Mouse (Mus musculus): ENCODE results near the gene Spag7.

Spag7 gene

DNA sequence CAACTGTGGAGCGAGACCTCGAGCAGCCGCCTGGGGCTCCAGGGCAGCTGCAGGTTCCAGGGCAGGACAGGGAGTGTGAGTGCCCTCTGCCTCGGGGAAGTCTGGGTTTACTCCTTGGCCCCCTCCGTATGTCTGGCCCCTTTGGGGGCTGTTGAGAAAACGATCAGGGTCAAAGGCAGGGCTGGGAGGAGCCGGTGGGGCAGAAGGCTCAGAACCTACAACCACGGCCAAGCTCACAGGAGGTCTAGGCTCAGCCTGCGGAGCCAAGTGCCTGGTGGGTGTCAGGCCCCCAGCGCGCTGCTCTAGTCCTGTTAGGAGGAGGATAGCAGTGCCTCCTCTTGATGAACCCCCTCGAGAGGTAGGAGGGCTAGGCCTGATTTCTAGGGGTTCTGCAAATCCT lies 12.0 kb upstream of the Spag7 start:
- no peak for DNase-seq (ENCODE audit: low read depth, low spot score)

DNA sequence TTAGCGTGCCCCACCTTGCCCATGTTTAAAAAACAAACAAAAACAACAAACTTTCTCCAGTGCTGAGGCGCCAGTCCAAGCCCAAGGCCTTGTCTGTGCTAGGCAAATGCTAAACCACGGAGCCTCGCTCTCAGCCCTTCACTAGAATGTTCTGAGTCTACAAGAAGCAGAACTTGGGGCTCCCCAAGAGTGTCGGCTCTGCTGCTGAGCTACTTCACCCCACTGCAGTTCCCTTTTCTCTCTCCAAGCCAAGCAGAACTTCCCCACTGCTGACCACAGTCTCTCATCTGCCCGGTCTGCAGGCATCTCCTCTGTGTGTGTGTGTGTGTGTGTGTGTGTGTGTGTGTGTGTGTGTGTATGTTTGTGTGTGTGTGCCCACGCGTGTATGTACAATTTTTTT lies 10.7 kb upstream of the Spag7 start:
- no peak for DNase-seq (ENCODE audit: low read depth, low spot score)

DNA sequence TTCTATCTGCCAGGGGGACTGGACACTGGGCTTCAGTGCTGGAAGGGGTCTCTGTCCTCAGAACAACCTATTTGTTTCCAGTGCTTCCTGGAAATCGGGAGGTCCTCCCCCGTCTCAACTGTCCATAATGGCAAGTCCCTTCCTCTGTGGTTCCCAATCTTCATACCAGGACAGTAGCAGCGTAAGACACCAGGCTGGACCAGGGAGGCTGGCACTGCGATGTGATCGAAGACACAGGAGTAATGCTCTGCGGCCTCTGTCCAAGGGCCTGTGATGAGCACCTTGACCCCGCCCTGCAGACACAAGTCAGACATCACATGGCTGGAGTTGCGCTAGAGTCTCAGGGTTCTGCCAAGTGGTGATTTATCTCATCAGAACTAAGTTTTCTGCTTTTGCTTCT lies 10.1 kb upstream of the Spag7 start:
- no peak for DNase-seq (ENCODE audit: low read depth, low spot score)

DNA sequence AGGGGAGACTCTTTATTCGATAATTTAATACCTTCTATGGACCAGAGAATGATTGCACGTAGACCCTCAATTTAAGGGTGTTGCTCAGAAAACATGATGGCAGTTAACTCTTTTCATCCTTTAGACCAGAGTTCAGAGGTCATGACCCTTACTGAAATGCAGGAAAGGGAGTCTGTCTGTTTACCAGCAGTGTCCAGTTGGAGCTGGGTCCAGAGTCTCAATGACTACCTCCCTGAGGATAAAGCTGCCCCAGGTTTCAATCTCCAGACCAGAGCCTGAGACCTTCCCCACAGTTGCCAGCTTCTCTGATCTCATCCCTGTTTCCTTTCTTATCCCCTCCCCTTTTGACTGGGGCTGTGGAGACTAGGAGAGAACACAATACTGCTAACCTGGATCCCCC lies 9.4 kb upstream of the Spag7 start:
- no peak for DNase-seq (ENCODE audit: low read depth, low spot score)

DNA sequence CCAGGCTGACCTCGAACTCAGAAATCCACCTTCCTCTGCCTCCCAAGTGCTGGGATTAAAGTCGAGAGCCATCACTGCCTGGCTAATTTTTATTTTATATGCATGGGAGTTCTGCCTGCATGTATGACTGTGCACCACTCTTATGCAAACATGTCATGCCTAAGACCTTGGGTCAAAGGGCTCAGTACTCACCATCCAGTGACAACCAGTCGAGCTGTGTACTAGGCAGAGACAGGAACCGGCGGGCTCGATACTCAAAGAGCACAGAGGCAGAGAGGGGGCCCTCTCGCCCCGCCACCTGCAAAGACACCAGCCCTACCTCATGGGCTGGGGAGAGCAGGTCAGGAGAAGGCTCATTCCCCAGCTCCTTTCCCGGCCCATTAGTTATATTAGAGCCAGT lies 8.9 kb upstream of the Spag7 start:
- no peak for DNase-seq (ENCODE audit: low read depth, low spot score)

DNA sequence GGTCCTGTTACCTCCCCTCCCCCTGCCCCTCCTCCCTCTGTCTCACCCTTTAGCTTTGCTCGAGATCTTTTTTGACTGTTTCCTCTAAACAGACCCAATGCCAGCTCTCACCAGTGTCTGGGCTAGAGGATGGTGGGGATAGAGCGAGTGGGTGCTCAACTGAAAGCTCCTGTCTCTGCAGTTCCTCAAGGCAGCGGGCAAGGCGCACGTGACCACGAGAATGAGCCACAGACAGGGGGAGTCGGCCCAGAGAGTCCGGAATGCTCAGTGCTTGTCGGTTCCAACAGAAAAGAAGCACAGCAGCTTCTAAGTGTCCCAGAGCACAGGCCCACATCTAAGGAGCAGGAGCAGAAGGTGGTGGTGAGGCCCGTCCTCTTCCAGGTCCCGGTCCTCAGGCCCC lies 5.3 kb upstream of the Spag7 start:
- no peak for DNase-seq (ENCODE audit: low read depth, low spot score)

DNA sequence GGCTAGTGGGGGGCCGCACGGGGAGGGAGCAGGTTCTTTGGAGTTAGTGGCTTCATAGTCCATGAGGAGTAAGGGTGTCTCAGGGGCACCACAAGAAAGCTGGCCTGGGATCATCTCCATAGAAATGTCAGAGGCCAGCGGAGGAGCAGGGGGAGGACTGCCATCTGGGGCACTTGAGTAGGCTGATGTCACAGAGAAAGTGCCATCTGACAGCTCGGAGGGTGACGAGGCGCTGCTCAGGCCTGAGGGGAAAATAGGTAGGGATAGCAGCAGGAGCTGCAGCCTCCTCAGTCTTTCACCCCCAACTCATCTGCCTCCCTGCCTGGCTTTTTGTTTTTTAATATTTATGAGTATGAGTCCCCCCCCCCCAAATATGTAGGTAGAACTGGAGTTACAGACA lies 4.8 kb upstream of the Spag7 start:
- no peak for DNase-seq (ENCODE audit: low read depth, low spot score)

- DNase-seq (ENCODE audit: low read depth, low spot score) = no peak
Observed at GRCm38 (mm10) chr11:70671333-70672047, 2.3 kb upstream of the Spag7 start.

DNA sequence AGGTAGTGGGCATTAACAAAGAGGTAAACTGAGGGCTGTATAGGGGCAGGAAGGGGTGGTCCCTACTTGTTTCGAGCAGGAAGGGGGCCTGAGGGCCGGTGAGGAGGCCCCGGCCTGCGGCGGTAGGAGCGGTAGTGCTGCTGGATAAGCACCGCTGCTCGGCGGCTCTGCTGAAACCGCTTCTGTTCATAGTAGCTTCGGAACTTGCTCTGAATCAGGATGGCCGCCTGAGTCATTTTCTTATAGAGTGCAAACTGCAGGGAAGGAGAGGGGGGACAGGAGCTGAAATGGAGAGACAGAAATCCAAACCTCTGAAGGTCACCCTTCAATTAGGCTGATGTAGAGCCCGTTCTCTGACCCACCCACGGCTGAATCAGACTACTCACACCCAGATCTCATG lies 1.3 kb upstream of the Spag7 start:
- no peak for DNase-seq (ENCODE audit: low read depth, low spot score)

GRCm38 (mm10) chr11:70669582-70670345 lies 548 bp upstream of the Spag7 start:
- peak; percentile 84 for DNase-seq (ENCODE audit: low read depth, low spot score)

DNA sequence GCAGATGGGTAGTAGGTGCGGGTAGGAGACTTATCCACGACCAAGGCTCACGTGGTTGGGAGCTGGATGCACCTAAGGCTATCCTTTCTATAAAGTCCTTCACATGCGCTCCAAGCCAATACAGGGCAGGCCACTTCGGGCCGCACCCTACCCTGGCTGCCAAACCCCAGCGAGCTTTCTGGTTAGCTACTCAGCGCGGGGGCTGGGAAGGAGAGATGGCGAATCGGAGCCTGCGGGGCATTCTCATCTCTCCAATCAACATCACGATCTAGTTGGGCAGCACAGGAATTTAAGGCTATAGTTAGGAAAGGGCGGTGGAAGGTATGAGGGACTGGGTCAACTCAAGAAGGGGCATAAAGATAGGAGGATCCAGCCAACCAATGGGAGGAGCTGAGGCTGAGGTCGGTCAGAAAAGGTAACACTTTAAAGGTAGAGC lies 863 bp downstream of the Spag7 start:
- no peak for DNase-seq (ENCODE audit: low read depth, low spot score)

DNA sequence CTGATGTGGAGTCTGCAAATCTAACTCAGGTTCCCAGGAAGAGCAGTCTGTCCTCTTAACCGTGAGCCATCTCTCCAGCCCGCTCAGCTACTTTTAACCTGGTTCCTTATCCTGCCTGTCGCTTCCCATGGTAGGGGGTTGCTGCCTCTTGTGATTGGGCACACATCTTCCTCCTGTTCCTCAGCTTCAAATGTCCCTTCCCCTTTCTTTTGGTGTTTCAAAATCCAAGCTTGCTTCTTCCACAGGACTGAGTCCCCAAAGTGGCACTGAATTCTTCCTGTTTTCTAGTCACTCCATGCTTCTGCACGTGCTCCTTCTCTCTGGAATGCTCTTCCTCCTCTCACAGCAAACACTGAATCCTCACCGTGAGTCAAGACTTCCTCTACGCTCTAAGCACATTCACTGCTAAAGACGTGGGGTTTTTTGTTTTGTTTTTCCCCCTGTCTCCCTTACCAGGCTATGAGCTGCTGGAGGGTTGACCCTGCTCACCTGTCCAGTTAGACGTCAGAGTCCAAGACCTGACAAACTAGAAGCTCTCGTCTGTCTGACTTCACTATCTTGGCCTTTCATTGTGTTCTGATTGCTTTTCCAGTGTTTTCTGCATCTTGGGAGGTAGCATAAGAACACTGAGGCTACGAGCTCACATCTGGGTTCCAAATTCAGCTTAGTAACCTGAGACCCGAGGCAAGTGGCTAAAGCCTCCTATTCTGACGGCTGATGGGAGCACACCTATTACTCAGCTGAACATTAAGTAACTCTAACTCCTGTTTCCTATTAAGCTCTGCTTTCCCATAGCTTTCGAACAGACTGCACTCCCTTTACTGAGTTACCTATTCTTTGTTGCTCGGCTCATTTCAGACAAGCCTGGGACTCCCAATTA lies 1.7 kb downstream of the Spag7 start:
- DNase-seq (ENCODE audit: low read depth, low spot score) = peak; percentile 64

DNA sequence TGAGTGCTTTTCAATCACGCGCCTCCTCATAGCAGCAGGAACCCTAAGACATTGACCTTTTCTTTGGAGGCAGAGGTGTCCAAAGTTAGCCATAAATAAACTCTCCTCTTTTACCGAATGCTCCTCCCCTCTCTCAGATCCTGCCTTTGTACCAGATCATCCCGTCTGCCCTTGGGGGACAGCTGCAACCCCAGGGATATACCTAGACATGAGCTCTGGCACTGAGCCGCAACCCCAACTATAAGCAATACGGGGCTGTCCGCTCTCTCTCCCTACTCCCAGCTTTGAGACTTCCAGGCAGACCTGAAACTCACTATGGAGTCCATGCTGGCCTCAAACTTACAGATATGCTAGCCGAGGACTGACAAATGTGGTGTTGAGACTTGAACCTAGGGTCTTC lies 2.5 kb downstream of the Spag7 start:
- no peak for DNase-seq (ENCODE audit: low read depth, low spot score)

DNA sequence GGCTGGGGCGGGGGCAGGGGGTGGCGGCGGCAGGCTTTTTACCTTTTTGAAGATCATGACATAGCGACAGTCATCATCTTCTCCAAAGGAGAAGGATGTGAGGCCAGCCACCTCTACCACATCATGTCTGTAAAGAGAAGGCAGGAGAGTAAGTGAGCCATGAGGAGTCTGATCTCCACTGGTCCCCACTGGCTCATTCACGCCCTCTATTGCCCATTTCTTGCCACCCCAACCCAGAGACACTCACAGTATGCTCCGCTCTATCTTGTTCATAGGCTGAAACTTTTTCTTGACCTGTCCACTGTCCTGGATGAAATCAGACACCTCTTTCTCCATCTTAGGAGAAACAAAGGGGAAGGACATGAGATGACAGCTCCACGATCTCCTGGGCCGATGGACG lies 4.5 kb downstream of the Spag7 start:
- no peak for DNase-seq (ENCODE audit: low read depth, low spot score)

GRCm38 (mm10) chr11:70663957-70664356 lies 5.3 kb downstream of the Spag7 start:
- DNase-seq (ENCODE audit: low read depth, low spot score) = no peak

GRCm38 (mm10) chr11:70663101-70663500 lies 6.1 kb downstream of the Spag7 start:
- DNase-seq (ENCODE audit: low read depth, low spot score) = no peak

DNA sequence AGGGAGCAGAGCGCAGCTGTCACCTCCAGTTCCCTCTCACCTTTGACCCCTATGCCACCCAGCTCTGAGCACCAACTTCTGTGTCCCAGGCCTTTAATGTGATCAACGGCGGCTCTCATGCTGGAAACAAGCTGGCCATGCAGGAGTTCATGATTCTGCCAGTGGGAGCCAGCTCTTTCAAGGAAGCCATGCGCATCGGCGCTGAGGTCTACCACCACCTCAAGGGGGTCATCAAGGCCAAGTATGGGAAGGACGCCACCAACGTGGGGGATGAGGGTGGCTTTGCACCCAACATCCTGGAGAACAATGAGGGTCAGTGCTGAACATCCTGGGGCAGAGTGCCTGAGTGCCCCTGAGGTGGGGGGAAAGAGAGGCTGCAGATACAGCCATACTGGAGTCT lies 8.6 kb downstream of the Spag7 start:
- DNase-seq (ENCODE audit: low read depth, low spot score) = no peak

DNA sequence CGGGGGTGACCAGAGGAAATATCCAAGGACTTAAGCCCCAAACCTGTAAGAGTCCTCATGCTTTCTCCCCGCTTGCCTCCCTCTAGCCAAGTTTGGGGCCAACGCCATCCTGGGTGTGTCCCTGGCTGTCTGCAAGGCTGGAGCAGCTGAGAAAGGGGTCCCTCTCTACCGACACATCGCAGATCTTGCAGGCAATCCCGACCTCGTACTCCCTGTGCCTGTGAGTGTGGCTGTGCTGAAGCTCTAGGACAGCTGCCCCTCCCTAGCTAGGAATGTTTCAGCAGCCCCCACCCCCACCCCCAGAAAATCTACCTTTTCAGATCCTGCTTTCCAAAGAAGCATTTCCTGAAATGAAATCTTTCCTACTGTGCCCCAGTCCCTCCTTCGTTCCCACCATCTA lies 10.3 kb downstream of the Spag7 start:
- DNase-seq (ENCODE audit: low read depth, low spot score) = no peak

GRCm38 (mm10) chr11:70658521-70658920 lies 10.7 kb downstream of the Spag7 start:
- DNase-seq (ENCODE audit: low read depth, low spot score) = no peak

DNA sequence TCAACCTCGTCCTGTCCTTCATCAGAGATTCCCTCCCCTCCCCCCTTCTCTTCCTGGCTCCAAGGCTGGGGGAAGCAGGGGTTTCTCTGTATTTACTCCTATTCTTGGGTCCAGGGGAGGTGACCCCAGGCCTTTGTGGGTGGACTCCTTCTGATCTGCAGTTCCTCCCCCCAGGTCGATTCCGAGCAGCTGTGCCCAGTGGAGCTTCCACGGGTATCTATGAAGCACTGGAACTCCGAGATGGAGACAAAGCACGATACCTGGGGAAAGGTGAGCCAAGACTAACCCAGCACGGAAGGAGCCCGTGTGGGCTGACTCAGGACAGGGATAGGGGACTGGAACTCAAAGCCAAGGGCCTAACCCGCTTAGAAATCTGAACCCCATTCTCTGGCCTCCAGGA lies 11.2 kb downstream of the Spag7 start:
- no peak for DNase-seq (ENCODE audit: low read depth, low spot score)

GRCm38 (mm10) chr11:70657573-70657972 lies 11.6 kb downstream of the Spag7 start:
- no peak for DNase-seq (ENCODE audit: low read depth, low spot score)

DNA sequence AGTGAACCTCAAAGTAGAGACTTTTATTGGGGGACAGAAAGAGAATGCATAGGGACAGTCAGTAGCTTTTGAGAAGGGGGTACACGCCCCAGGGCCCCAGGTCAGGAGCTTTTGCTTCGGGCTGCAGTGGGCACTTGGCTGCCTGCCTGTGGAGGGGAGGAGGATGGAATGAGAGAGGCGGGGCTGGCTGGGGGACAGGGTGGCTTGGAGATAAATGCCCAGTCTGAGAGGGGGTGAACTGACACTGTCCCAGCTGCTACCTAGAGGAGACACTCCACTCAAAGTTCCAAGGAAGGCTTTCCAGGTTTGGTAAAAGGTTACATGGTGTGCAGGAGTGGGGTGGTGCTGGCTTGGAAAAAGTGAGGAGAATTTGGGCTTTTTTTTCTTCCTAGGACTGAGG lies 12.3 kb downstream of the Spag7 start, which contains the start of gene Eno3:
Eno3 (plus strand) TSS at position 239 of the 400 bp plus-strand sequence.
- DNase-seq (ENCODE audit: low read depth, low spot score) = no peak

Data from forelimb bud, embryonic 11.5 days (tissue).